Mouse (Mus musculus): ENCODE results near the gene Nucb1.

DNA sequence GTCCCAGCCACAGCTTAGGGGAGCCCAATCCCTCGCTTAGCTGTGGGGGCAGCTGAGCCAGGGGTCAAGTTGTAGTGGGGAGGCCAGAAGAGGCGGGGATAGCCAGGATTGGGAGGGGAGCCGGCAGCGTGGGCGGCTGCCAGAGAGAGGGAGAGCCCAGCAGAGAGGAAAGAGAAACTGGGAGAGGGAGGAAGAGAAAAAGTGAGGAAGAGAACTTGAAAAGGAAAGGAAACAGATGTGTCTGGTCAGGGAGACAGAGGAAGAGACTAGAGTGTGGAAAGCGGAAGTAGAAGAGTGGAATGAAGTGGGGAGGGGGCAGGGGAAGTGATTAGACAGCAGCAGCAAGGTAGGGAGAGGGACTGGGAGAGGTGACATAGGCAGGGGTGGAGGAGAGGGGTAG, 19.3 kb upstream of the Nucb1 start:
- TF ChIP-seq CTCF (IDR thresholded peaks at IDR 0.05; ENCODE audit: low read depth, low read length) (no peak), POLR2A (IDR thresholded peaks at IDR 0.05; ENCODE audit: extremely low read depth, insufficient read depth, low read length) (no peak)

Measured in liver, adult 2 months (tissue).